Mouse (Mus musculus): ENCODE data around the gene Plk5.

GRCm38 (mm10) chr10:80397524-80398173 is 41.4 kb downstream of the Plk5 start:
- no peak for TF ChIP-seq CTCF (IDR thresholded peaks at IDR 0.05; ENCODE audit: low read depth, low read length)
- TF ChIP-seq EP300 (IDR thresholded peaks at IDR 0.05; ENCODE audit: insufficient read depth, low read depth, low read length): no peak
- no peak for TF ChIP-seq POLR2A (IDR thresholded peaks at IDR 0.05; ENCODE audit: insufficient read depth, low read length)

Measured in ES-Bruce4 (cell line).